Mouse (Mus musculus) left cerebral cortex, postnatal 25 days (tissue): ENCODE measurements at regions not wholly inside any gene's neighbourhood (a gene's known extent, or its start where the extent isn't known, plus 50 kb on each side); places are given as distances from the start of the nearest gene placed in this dataset.
A peak's percentile ranks its signal among the peaks of the same experiment; 100 is the strongest.
"Not testable (repeated sequence)": the region's sequence is repeated elsewhere in the genome, so short reads cannot be mapped to it uniquely, and the experiment has no call there.

Source experiments
- DNase-seq, 2 experiments: peaks; one replicate each; pipeline ENCODE4 v3.0.0; 2022; ENCODE audit warnings: low spot score in 2 of 2, mixed read lengths in 1 of 2
- intact Hi-C: fragments of 180-260 bp; cut with DNase I; formaldehyde crosslinking; loops from one replicate; pipeline ENCODE4 v1.15.1; 2025

- intact Hi-C loops: no loop called here
- no peak for DNase-seq
These were observed 697.8 kb upstream of the Got2 start for GRCm38 (mm10) chr8:96586129-96586528.

DNA sequence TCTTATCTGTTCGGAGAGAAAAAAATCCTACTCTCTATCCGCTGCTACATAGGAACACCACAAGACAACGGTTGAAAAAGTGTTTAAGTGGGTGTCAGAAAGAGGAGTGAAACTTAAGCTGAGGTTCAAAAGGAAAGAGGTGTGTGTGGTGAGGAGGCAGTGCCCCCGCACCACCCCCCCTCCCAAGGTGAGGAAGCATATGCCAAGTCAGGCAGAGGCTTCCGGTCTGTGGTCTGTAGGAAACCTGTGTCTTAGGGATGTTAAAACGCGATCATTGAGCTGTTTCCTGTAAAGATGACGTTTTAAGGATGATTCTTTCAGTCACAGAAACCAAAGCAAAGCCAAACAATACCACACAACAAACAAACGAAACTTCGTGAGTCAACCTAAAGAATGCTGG is 664.2 kb upstream of the Got2 start:
- intact Hi-C loops: no loop called here
- DNase-seq: no peak

DNA sequence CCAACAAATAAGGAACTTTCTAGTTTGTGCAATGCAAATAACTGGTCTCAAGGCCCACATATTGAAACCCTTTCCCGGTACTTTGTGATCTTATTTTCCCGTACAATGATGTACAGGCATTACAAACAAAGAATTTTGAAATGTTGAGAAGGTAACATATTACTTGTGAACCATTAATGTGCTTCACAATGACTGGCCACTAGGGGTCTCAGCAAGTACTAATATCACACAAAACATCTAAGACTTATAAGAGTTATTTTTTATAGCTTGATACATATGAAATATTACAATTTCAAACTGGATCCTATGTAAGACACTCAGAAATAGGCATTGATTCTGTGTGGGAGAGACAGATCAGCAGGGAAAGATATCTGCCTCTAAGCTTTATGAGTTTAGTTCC is 662.1 kb upstream of the Got2 start:
- peak; percentile 6 to 12 for DNase-seq
- intact Hi-C loops: no loop called here

GRCm38 (mm10) chr8:96548663-96549062 is 660.3 kb upstream of the Got2 start:
- intact Hi-C loops: no loop called here
- DNase-seq: peak in 1 of 2 experiments; percentile 7

GRCm38 (mm10) chr8:96548187-96548586 is 659.8 kb upstream of the Got2 start:
- intact Hi-C loops: no loop called here
- DNase-seq: no peak

GRCm38 (mm10) chr8:96542215-96542614 is 653.9 kb upstream of the Got2 start:
- DNase-seq: no peak
- intact Hi-C loops: no loop called here

DNA sequence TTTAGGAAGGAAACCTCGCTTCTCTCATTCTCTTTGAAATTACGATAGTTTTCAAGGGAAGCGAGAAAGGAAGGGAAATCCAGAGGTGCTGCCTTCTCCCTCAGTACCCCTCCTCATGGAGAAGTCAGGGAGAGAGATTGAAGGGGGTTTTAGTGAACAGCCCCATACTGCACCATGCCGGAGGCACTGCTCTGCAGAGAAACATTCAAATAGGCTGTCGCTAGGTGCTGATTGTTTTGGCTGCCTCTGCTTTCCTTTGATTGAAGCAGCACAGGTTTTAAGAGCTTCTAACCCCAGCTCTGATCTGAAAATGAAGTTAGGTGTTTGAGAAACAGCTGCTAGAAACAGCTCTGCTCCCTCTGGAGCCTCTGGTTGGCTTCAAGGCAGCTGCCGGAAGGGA is 610.5 kb upstream of the Got2 start:
- intact Hi-C loops: no loop called here
- no peak for DNase-seq

DNA sequence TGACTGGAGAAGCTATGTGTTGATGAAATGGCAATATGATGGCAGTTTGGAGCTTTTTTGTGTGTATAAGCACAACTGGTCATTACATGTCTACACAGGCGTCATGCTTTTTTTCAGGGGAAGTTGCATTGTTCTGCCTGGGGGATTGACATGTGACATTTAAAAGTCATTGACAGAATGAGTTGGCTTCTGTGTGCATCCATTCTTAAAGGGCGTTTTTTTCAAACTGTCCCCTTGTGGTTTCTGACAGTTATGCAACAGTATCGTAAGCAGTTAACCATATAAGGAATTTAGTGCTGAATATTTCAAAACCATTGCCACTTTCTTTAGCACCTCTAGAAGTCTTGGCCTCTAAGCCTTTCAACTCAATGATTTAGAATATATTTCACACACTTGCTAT is 607.1 kb upstream of the Got2 start:
- DNase-seq: no peak
- intact Hi-C loops: no loop called here

DNA sequence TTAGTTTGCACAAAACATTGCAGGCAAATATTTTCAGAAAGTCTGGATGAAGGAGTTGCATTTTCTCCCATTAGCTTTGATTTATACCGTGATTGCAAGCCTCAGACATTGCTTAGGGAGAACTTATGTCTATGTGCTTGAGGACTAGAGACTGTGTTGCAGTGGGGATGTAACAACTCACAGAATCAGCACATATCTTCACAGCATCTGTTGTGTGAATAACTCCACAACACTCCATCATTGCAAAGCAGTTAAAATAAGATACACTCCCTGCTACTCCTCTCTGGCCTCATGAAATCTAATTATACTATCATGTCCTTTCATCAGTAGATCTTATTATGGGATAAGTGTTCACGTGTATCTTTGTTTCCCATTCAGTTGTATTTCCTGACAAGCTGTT is 601.5 kb upstream of the Got2 start:
- DNase-seq: peak; percentile 4 to 71
- intact Hi-C loops: no loop called here

GRCm38 (mm10) chr8:96488741-96489453 is 600.5 kb upstream of the Got2 start:
- DNase-seq: no peak
- intact Hi-C loops: no loop called here

GRCm38 (mm10) chr8:96455915-96456314 is 567.6 kb upstream of the Got2 start:
- DNase-seq: peak; percentile 42 to 59
- intact Hi-C loops: no loop called here

DNA sequence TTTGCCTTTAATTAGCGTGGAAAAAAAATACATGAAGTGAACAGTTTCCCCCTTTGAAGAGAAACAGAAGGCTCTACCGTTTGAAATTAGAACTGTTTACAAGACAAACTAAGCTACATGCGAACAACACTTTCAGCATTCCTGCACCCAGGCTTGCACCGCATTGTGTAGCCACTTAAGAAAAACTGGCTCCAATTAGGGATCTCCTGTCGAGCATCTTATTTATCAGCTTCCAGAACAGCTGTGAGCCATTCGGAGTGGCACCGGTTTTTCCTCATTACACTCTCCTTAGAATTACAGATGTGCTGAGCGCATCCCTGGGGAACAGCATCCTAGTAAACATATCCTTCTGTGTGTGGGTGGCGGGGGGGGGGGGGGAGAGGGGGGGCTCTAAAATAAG is 567.0 kb upstream of the Got2 start:
- intact Hi-C loops: no loop called here
- DNase-seq: peak; percentile 7

GRCm38 (mm10) chr8:96429708-96430107 is 541.4 kb upstream of the Got2 start:
- intact Hi-C loops: no loop called here
- DNase-seq: peak; percentile 12 to 31

DNA sequence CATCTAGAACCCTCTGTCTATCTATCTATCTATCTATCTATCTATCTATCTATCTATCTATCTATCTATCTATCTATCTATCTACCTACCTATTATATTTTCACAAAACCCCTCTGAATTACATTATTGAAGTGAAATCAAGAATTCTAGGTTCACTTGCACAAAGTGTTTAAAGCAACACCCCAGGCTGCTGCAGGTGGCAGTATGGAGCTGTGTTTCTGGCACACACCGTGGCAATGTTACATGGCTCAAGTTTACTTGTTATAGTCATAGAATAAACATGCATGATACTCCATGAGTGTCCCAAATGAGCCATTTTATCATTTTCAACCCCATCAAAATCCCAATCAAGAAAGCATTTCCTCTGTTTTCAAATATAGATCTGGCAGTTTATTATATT is 538.6 kb upstream of the Got2 start:
- intact Hi-C loops: no loop called here
- peak; percentile 4 to 32 for DNase-seq

- intact Hi-C loops: no loop called here
- no peak for DNase-seq
These were observed 521.3 kb upstream of the Got2 start for GRCm38 (mm10) chr8:96409601-96410000.

DNA sequence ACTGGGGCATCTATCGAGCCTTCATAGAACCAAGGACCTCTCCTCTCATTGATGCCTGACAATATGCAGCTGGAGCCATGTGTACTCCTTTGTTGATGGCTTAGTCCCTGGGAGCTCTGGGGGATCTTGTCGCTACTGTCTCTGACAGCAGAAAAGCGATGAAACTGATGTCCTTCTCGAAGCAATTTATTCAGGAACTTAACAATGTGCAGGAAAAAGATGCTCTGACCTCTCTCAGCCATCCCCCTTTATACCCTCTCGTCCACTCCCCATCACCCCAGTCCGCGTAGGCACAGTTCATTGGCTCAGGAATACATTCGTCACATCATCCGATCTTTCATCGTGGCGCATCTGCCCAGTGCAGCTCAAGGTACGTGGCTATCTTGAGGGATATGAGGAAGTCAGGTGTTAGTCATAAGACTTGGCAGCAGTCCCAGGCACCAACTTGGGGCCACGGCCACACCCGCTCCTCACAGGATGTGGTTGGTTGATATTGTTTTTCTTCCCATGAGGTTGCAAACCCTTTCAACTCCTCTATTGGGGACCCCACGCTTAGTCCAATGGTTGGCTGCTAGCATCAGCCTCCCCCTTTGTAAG is 516.3 kb upstream of the Got2 start:
- no peak for DNase-seq
- intact Hi-C loops: no loop called here

GRCm38 (mm10) chr8:96403669-96404068 is 515.3 kb upstream of the Got2 start:
- no peak for DNase-seq
- intact Hi-C loops: no loop called here

DNA sequence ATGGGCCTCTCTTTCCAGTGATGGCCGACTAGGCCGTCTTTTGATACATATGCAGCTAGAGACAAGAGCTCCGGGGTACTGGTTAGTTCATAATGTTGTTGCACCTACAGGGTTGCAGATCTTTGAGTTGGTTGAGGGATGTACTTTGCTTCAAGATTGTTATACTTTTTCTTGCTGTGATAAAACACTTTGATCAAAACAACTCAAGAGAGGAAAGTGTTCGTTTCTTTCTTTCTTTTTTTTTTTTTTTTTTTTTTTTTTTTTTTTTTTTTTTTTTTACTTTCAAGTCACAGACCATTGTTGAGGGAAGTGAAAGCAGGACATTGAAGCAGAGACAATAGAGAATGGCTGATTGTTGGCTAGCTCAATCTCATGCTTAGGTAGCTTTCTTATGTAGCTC is 511.0 kb upstream of the Got2 start:
- intact Hi-C loops: not testable (repeated sequence)

DNA sequence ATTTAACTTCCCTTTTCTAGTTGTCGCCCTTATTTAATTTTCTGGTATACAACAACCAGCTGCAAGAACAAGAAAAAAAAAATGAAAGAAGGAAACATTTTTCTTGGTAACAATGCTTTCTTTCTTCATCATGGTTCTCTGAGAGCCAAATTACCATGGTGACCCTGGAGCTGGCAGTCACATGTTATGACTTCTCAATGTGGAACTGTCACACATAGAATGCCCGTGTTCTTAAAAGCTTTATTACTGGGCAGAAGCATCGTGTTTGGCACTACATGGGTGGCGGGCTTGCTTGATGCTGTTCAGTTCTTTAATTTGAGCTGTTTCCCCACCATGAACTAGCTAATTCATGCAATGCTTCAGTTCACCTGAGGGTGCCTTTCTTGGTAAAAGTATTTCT is 504.7 kb upstream of the Got2 start:
- intact Hi-C loops: no loop called here
- peak; percentile 4 to 41 for DNase-seq

More for the DNA sequence above, 511.0 kb upstream of the Got2 start:
- not testable (repeated sequence) for DNase-seq

- intact Hi-C loops: no loop called here
- no peak for DNase-seq
These were observed 500.9 kb upstream of the Got2 start for GRCm38 (mm10) chr8:96389251-96389650.

DNA sequence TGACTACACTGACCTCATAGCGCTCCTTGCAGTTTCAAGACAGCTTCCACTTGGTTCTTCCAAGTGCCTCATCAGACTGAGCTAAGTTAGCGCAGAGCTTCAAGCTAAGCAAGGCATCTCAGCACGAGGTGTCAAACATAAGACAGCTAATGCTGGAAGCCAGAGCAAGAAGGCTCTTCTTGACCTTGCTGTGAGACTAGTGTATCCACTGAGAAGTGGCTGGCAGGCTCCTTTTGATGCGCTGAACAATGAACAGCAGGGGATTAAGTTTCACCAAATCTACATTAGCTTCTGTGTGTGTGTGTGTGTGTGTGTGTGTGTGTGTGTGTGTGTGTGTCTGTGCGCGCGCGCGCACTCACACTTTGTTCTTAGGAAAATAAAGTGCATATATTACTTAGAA is 482.2 kb upstream of the Got2 start:
- no peak for DNase-seq
- intact Hi-C loops: no loop called here
